Mouse (Mus musculus): ENCODE measurements around the gene Bad.

Bad gene

DNA sequence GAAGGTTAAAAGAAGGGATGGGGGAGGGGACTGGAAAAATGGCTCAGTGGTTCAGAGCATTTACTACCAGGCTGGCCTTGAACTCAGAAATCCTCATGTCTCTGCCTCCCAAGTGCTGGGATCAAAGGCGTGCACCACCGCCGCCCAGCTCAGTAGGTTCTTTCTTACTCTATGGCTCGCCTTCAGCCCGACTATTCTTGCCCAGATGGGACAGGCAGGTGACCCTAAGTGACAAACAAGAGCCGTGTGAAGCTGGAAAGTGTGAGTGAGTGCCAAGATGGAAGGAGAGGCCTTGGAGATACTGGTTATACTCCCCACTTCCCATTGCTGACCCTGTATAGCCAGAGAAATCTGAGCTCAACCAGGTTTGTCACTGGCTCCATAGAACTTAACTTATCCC, 2.0 kb downstream of the Bad start:
- Histone ChIP-seq H3K4me1 (replicated peaks; ENCODE audit: low read depth, low read length) (peaks cover 66% of the 10 kb centered on the region), H3K36me3 (ENCODE audit: insufficient read depth, low read length) (peaks cover 18% of the 10 kb centered on the region), H3K27me3 (ENCODE audit: insufficient read depth, low read length) (no peaks in the 10 kb centered on the region), H3K4me3 (replicated peaks; ENCODE audit: low read length) (no peak overlapping the region), H3K9me3 (ENCODE audit: low read length) (no peaks in the 10 kb centered on the region)
- no peak for TF ChIP-seq NANOG (IDR thresholded peaks at IDR 0.05; ENCODE audit: borderline replicate concordance, low read length)
- TF ChIP-seq CTCF (conservative IDR thresholded peaks at IDR 0.05; ENCODE audit: low read length), result no peak
- TF ChIP-seq POU5F1 (IDR thresholded peaks at IDR 0.05; ENCODE audit: borderline replicate concordance, low read length), result no peak

GRCm38 (mm10) chr19:6947742-6948141, 6.1 kb downstream of the Bad start:
- Histone ChIP-seq H3K27me3 (ENCODE audit: insufficient read depth, low read length) (no peaks in the 10 kb centered on the region), H3K4me1 (replicated peaks; ENCODE audit: low read depth, low read length) (peaks cover 74% of the 10 kb centered on the region), H3K4me3 (replicated peaks; ENCODE audit: low read length) (no peak overlapping the region), H3K9me3 (ENCODE audit: low read length) (no peaks in the 10 kb centered on the region), H3K36me3 (ENCODE audit: insufficient read depth, low read length) (peaks cover 32% of the 10 kb centered on the region)
- TF ChIP-seq POU5F1 (IDR thresholded peaks at IDR 0.05; ENCODE audit: borderline replicate concordance, low read length) (no peak), CTCF (conservative IDR thresholded peaks at IDR 0.05; ENCODE audit: low read length) (no peak), NANOG (IDR thresholded peaks at IDR 0.05; ENCODE audit: borderline replicate concordance, low read length) (no peak)

DNA sequence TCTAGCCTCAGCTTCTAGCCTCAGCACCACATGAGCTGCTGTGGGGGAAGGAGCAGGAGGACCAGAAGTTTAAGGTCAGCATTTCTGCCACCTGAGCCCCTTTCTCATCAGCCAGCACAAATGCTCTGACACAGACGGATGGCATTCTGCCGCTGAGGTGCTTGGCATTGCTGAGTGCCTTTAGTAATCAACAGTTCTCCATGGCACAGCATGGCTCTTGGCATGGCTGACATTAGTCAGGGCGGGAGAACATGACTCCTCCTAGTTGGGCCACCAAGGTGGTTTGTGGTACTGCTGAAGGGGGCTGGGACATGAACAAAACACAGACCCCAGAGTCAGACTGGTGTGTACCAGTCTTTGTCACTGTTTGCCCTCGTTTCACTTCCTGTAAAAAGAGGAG, 6.5 kb downstream of the Bad start:
- H3K36me3 ChIP-seq (ENCODE audit: insufficient read depth, low read length), result peaks cover 36% of the 10 kb centered on the region
- H3K27me3 ChIP-seq (ENCODE audit: insufficient read depth, low read length), result no peaks in the 10 kb centered on the region
- H3K4me3 ChIP-seq (replicated peaks; ENCODE audit: low read length), result no peak overlapping the region
- no peaks in the 10 kb centered on the region for H3K9me3 ChIP-seq (ENCODE audit: low read length)
- no peak for TF ChIP-seq POU5F1 (IDR thresholded peaks at IDR 0.05; ENCODE audit: borderline replicate concordance, low read length)
- TF ChIP-seq CTCF (conservative IDR thresholded peaks at IDR 0.05; ENCODE audit: low read length), result no peak
- no peak for TF ChIP-seq NANOG (IDR thresholded peaks at IDR 0.05; ENCODE audit: borderline replicate concordance, low read length)
- H3K4me1 ChIP-seq (replicated peaks; ENCODE audit: low read depth, low read length), result peaks cover 74% of the 10 kb centered on the region

DNA sequence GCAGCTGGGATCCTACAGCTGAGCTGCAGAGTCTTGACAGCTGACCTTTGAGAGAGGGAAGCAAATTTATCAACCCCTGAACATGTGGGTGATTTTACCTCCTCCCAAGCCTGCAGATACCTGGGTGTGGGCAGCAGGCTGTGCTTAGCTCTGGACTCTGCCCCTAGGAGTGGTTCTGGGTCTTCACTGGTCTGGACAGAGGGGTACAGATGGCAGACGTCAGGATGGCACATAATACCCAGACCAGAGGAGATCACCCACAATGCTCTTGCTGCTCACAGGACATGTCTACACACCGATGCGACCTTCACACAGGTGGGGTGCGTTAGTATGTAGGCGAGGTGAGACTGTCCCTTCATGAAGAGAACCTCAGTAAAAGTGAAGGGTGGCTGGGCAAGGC, 7.9 kb downstream of the Bad start:
- peaks cover 80% of the 10 kb centered on the region for H3K4me1 ChIP-seq (replicated peaks; ENCODE audit: low read depth, low read length)

DNA sequence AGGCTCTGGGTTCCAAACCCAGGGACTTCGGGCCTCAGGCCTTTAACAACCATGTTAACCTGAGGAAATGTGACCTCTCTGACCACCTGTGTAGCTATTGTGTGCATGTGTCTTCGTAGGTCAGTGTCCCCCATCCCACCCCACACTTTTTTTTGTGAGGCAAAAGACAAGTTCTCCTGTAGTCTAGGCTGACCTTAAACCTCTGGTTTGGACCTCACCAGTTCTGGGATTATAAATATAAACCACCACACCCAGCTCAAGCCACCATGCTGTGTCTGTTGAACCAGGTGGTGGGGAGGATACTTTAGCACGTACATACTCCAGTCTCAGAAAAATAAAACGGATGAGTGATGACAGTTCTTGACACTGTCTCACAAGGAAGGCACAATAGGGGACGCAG, 8.3 kb downstream of the Bad start:
- peaks cover 48% of the 10 kb centered on the region for H3K36me3 ChIP-seq (ENCODE audit: insufficient read depth, low read length)
- TF ChIP-seq NANOG (IDR thresholded peaks at IDR 0.05; ENCODE audit: borderline replicate concordance, low read length), result no peak
- no peak for TF ChIP-seq CTCF (conservative IDR thresholded peaks at IDR 0.05; ENCODE audit: low read length)
- TF ChIP-seq POU5F1 (IDR thresholded peaks at IDR 0.05; ENCODE audit: borderline replicate concordance, low read length), result no peak
- no peaks in the 10 kb centered on the region for H3K27me3 ChIP-seq (ENCODE audit: insufficient read depth, low read length)
- H3K4me1 ChIP-seq (replicated peaks; ENCODE audit: low read depth, low read length), result peaks cover 83% of the 10 kb centered on the region
- H3K9me3 ChIP-seq (ENCODE audit: low read length), result no peaks in the 10 kb centered on the region
- H3K4me3 ChIP-seq (replicated peaks; ENCODE audit: low read length), result peak overlapping the region; percentile 88

More for the DNA sequence above, 7.9 kb downstream of the Bad start:
- no peak for TF ChIP-seq CTCF (conservative IDR thresholded peaks at IDR 0.05; ENCODE audit: low read length)
- TF ChIP-seq NANOG (IDR thresholded peaks at IDR 0.05; ENCODE audit: borderline replicate concordance, low read length), result no peak
- TF ChIP-seq POU5F1 (IDR thresholded peaks at IDR 0.05; ENCODE audit: borderline replicate concordance, low read length), result no peak
- Histone ChIP-seq H3K36me3 (ENCODE audit: insufficient read depth, low read length) (peaks cover 45% of the 10 kb centered on the region), H3K4me3 (replicated peaks; ENCODE audit: low read length) (peak overlapping the region; percentile 88; the same call in 1 of the 2 replicates), H3K27me3 (ENCODE audit: insufficient read depth, low read length) (no peaks in the 10 kb centered on the region), H3K9me3 (ENCODE audit: low read length) (no peaks in the 10 kb centered on the region)

DNA sequence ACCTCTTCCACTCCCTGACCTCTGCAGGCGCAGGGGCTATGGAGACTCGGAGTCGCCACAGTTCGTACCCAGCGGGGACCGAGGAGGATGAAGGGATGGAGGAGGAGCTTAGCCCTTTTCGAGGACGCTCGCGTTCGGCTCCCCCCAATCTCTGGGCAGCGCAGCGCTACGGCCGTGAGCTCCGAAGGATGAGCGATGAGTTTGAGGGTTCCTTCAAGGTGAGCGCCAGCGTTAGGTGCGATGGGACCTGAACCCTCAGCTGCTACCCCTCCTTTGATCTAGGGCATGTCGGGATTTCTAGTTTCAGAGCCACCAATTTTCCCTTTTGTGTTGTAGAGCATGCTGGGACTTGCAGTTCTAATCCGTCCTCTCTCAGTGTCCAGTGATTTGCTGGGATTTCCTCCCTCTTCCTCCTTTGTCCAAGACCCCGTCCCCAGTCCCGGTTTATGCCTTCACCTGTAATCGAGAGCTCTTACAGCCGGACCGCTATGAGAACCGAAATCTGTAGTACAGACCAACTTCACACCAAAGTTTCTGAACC, 9.0 kb downstream of the Bad start:
- Histone ChIP-seq H3K36me3 (ENCODE audit: insufficient read depth, low read length) (peaks cover 48% of the 10 kb centered on the region), H3K9me3 (ENCODE audit: low read length) (no peaks in the 10 kb centered on the region), H3K27me3 (ENCODE audit: insufficient read depth, low read length) (no peaks in the 10 kb centered on the region), H3K4me3 (replicated peaks; ENCODE audit: low read length) (peak overlapping the region; percentile 88), H3K4me1 (replicated peaks; ENCODE audit: low read depth, low read length) (peaks cover 84% of the 10 kb centered on the region)
- TF ChIP-seq CTCF (conservative IDR thresholded peaks at IDR 0.05; ENCODE audit: low read length), result no peak
- no peak for TF ChIP-seq POU5F1 (IDR thresholded peaks at IDR 0.05; ENCODE audit: borderline replicate concordance, low read length)
- TF ChIP-seq NANOG (IDR thresholded peaks at IDR 0.05; ENCODE audit: borderline replicate concordance, low read length), result no peak

DNA sequence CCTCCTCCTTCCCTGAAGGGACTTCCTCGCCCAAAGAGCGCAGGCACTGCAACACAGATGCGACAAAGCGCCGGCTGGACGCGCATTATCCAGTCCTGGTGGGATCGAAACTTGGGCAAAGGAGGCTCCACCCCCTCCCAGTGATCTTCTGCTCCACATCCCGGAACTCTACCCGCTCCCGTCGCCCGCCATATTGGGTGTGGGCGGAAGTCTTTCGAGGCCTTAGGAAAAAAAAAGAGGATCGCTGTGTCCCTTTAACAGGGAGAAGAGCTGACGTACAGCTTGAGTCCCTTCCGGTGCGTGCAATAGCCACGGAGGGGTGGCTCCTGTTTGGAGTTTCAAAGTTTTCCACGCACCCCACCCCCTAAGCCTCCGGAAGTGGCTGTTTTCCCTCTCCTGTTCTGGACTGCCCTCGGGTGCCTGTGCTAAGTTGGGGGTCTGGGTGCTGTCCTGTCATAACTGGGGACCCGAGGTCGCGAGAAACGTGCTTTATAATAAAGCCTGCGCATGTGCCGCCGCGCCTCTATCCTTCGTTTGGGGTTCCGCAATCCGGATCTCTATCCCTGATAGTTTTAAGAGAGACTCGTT, 9.8 kb downstream of the Bad start:
- Histone ChIP-seq H3K4me1 (replicated peaks; ENCODE audit: low read depth, low read length) (peaks cover 85% of the 10 kb centered on the region), H3K4me3 (replicated peaks; ENCODE audit: low read length) (peak overlapping the region; percentile 88), H3K27me3 (ENCODE audit: insufficient read depth, low read length) (no peaks in the 10 kb centered on the region), H3K9me3 (ENCODE audit: low read length) (no peaks in the 10 kb centered on the region), H3K36me3 (ENCODE audit: insufficient read depth, low read length) (peaks cover 49% of the 10 kb centered on the region)
- TF ChIP-seq NANOG (IDR thresholded peaks at IDR 0.05; ENCODE audit: borderline replicate concordance, low read length) (no peak), CTCF (conservative IDR thresholded peaks at IDR 0.05; ENCODE audit: low read length) (no peak), POU5F1 (IDR thresholded peaks at IDR 0.05; ENCODE audit: borderline replicate concordance, low read length) (no peak)

DNA sequence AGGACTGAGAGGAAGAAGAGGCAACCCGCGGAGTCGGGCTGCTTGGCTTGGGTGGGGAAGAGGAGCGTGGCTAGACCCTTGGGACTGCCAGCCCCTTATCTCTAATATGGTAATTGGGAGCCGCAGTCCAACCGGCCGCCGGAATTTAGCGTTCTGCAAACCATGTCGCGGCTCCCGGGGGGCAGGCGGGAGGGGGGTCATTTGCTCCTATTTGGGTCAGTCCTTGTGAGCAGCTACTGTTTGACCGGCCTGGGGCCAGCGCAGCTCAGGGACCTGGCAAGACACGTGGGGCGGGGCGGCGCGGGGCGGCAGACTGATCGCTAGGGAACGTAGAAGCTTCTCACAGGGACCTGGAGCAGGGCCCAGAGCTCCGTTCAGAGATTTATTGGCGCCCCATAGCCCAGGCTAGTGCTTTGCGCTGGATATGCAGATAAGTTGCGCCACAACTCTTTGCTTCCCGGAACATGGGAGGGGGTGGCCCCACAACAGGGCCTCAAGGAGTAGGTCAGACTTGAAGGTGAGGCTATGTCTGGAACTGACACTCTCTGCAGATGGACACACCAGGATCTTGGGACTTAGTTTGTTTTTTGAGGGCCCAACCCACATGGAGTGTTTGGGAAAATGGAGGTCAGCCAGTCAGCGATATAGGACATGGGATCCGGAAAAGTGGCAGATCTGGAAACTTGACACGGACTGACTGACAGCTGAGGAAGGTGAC, 10.5 kb downstream of the Bad start:
- no peak for TF ChIP-seq POU5F1 (IDR thresholded peaks at IDR 0.05; ENCODE audit: borderline replicate concordance, low read length)
- TF ChIP-seq NANOG (IDR thresholded peaks at IDR 0.05; ENCODE audit: borderline replicate concordance, low read length), result no peak
- TF ChIP-seq CTCF (conservative IDR thresholded peaks at IDR 0.05; ENCODE audit: low read length), result no peak
- Histone ChIP-seq H3K9me3 (ENCODE audit: low read length) (no peaks in the 10 kb centered on the region), H3K36me3 (ENCODE audit: insufficient read depth, low read length) (peaks cover 56% of the 10 kb centered on the region), H3K27me3 (ENCODE audit: insufficient read depth, low read length) (no peaks in the 10 kb centered on the region), H3K4me1 (replicated peaks; ENCODE audit: low read depth, low read length) (peaks cover 85% of the 10 kb centered on the region), H3K4me3 (replicated peaks; ENCODE audit: low read length) (peak overlapping the region; percentile 88)
